Mouse (Mus musculus) ES-E14 (cell line): ENCODE measurements around the gene Fam219b. TPM values are rescaled to one million over a fixed set of nuclear protein-coding genes. Genes with fewer than 3 reads are reported as not detected.
A peak's percentile ranks its signal among the peaks of the same experiment; 100 is the strongest.

Experiments
- DNase-seq: peaks from one replicate; pipeline ENCODE4 v3.0.0-alpha.2; 2013; ENCODE audit warnings: low read depth, low spot score
- H3K27ac ChIP-seq: 2 replicates; pipeline ENCODE4 v1.5.1; 2012; ENCODE audit warnings: low read depth, mild to moderate bottlenecking, low read length, moderate library complexity, mixed read lengths; ENCODE audit not compliant: poor library complexity, insufficient read depth, severe bottlenecking
- H3K36me3 ChIP-seq: 2 replicates; pipeline ENCODE4 v1.6.1; 2012; ENCODE audit warnings: mild to moderate bottlenecking, low read length, moderate library complexity, mixed read lengths; ENCODE audit not compliant: control insufficient read depth, poor library complexity, insufficient read depth, severe bottlenecking
- H3K4me1 ChIP-seq, 2 experiments: fragments of 150-350 bp in 1 of 2; sonication (generic) in 1 of 2; 2 replicates each; pipeline ENCODE4 v1.6.1; 2012; ENCODE audit warnings: low read length in 2 of 2, mild to moderate bottlenecking in 1 of 2, mixed read lengths in 1 of 2; ENCODE audit not compliant: control insufficient read depth in 2 of 2, insufficient read depth in 2 of 2, poor library complexity in 1 of 2
- H3K4me3 ChIP-seq, 2 experiments: fragments of 150-350 bp in 1 of 2; sonication (generic) in 1 of 2; 2 replicates each; pipeline ENCODE4 v1.5.1; 2012; ENCODE audit warnings: low read length in 2 of 2, low read depth in 1 of 2, mild to moderate bottlenecking in 1 of 2, mixed read lengths in 1 of 2; ENCODE audit not compliant: insufficient read depth in 1 of 2, poor library complexity in 1 of 2, severe bottlenecking in 1 of 2
- H3K9ac ChIP-seq: 2 replicates; pipeline ENCODE4 v1.6.1; 2012; ENCODE audit warnings: low read depth, mild to moderate bottlenecking, low read length, mixed read lengths; ENCODE audit not compliant: poor library complexity, insufficient read depth, severe bottlenecking
- H3K9me3 ChIP-seq: fragments of 150-350 bp; sonication (generic); 2 replicates; pipeline ENCODE4 v1.6.1; 2012; ENCODE audit warnings: low read depth, mild to moderate bottlenecking, low read length; ENCODE audit not compliant: control insufficient read depth, insufficient read depth
- CHD2 ChIP-seq: IDR thresholded peaks from 2 replicates; pipeline ENCODE4 v1.6.1; 2014; ENCODE audit warnings: mild to moderate bottlenecking, low read depth, low read length, inconsistent platforms
- HCFC1 ChIP-seq: IDR thresholded peaks from 2 replicates; pipeline ENCODE4 v1.6.1; 2012; ENCODE audit warnings: low read length, inconsistent platforms, borderline replicate concordance; ENCODE audit not compliant: insufficient read depth
- MAFK ChIP-seq: IDR thresholded peaks from 2 replicates; pipeline ENCODE4 v1.6.1; 2014; ENCODE audit warnings: mild to moderate bottlenecking, low read depth, low read length, inconsistent platforms; ENCODE audit not compliant: insufficient read depth
- ZC3H11A ChIP-seq: IDR thresholded peaks from 2 replicates; pipeline ENCODE4 v1.6.1; 2012; ENCODE audit warnings: low read depth, mild to moderate bottlenecking, inconsistent platforms, low read length, borderline replicate concordance
- ZNF384 ChIP-seq: IDR thresholded peaks from 2 replicates; pipeline ENCODE4 v1.6.1; 2012; ENCODE audit warnings: low read depth, low read length, inconsistent platforms
- in situ Hi-C, 2 experiments: fragments of 600-800 bp; cut with MboI; formaldehyde crosslinking; loops; one replicate each; pipeline ENCODE4 v1.15.1; 2025; ENCODE audit warnings: low sequenced_read_pairs in 2 of 2, inconsistent platforms in 1 of 2; ENCODE audit not compliant: unreplicated experiment in 2 of 2
- total RNA-seq: library from RNA; depleted of rRNA; stranded (reverse); fragments of 300-350 nt; gene quantifications from 2 replicates; pipeline ENCODE4 v1.2.3, GENCODE M21; 2012; rRNA removed

The Fam219b gene
- total RNA-seq, 1 experiment, result 10.8 TPM

GRCm38 (mm10) chr9:57584991-57585390, 47.7 kb downstream of the Fam219b start:
- DNase-seq, result no peak
- TF ChIP-seq ZC3H11A (no peak), MAFK (no peak), HCFC1 (no peak), CHD2 (no peak), ZNF384 (no peak)
- Histone ChIP-seq H3K9me3 (no peaks in the 10 kb centered on the region), H3K4me1 (no peaks in the 10 kb centered on the region; a peak in 1 of 4 replicates), H3K4me3 (no peak overlapping the region), H3K27ac (no peak overlapping the region), H3K36me3 (peaks cover 12% of the 10 kb centered on the region), H3K9ac (no peak overlapping the region)
- in situ Hi-C loops, result no loop called here

GRCm38 (mm10) chr9:57589224-57590126, 52.1 kb downstream of the Fam219b start, which contains the start of gene Ulk3:
Ulk3 (plus strand) TSS chr9:57589452.
- Histone ChIP-seq H3K4me3 (peak within 1 kb of the TSS; percentile 93 to 96), H3K36me3 (peaks cover 18% of the 10 kb centered on the region; the same call in 1 of the 2 replicates), H3K9ac (peak within 1 kb of the TSS; percentile 84), H3K4me1 (peaks cover 0 to 2% of the 10 kb centered on the region in 2 experiments; a peak in 2 of 4 replicates), H3K9me3 (no peaks in the 10 kb centered on the region), H3K27ac (peak within 1 kb of the TSS; percentile 65)
- in situ Hi-C loops, result no loop called here
- peak; percentile 81 for DNase-seq
- TF ChIP-seq ZNF384 (no peak), HCFC1 (no peak), MAFK (no peak), CHD2 (no peak), ZC3H11A (no peak)

- H3K9me3 ChIP-seq, result no peaks in the 10 kb centered on the region
- no peak for TF ChIP-seq ZNF384
- TF ChIP-seq ZC3H11A, result no peak
- TF ChIP-seq CHD2, result no peak
- no peak for TF ChIP-seq MAFK
- TF ChIP-seq HCFC1, result no peak
- no peak overlapping the region for H3K9ac ChIP-seq
- DNase-seq, result no peak
- in situ Hi-C loops, result no loop called here
- H3K27ac ChIP-seq, result no peak overlapping the region
- peaks cover 0 to 2% of the 10 kb centered on the region in 2 experiments; a peak in 2 of 4 replicates for H3K4me1 ChIP-seq
- no peak overlapping the region for H3K4me3 ChIP-seq
- H3K36me3 ChIP-seq, result peaks cover 25% of the 10 kb centered on the region; the same call in 1 of the 2 replicates
These were observed 53.4 kb downstream of the Fam219b start for GRCm38 (mm10) chr9:57590726-57591125.

Other genes starting within 250 kb of the Fam219b start
- gene Ppcdc, start 97.4 kb upstream of the Fam219b start, total RNA-seq, result 41.7 and 48.5 TPM in 2 replicates
- gene Scamp5, start 69.5 kb upstream of the Fam219b start, total RNA-seq, result 50.4 and 67.3 TPM in 2 replicates
- 40.9 and 48.7 TPM in 2 replicates for gene Rpp25, start 33.5 kb upstream of the Fam219b start, total RNA-seq
- gene Cox5a, start 16.3 kb upstream of the Fam219b start, total RNA-seq, result 390 TPM in 2 replicates
- 42.3 and 45.2 TPM in 2 replicates for gene Mpi, start 15.2 kb downstream of the Fam219b start, total RNA-seq
- 51.7 and 79.6 TPM in 2 replicates for gene Scamp2, start 23.4 kb downstream of the Fam219b start, total RNA-seq
- 7.3 and 16.5 TPM in 2 replicates for gene Ulk3, start 51.9 kb downstream of the Fam219b start, total RNA-seq
- gene Cplx3, start 68.8 kb downstream of the Fam219b start, total RNA-seq, result not detected in 2 replicates
- 0.22 TPM in 1 of 2 replicates, not detected in the other for gene Lman1l, start 83.2 kb downstream of the Fam219b start, total RNA-seq
- gene Csk, start 116.1 kb downstream of the Fam219b start, total RNA-seq, result 27.1 and 32.2 TPM in 2 replicates
- gene Cyp1a2, start 146.2 kb downstream of the Fam219b start, total RNA-seq, result 0.67 and 0.69 TPM in 2 replicates
- 0.74 and 1.0 TPM in 2 replicates for gene Cyp1a1, start 150.4 kb downstream of the Fam219b start, total RNA-seq
- gene Edc3, start 171.0 kb downstream of the Fam219b start, total RNA-seq, result 10.2 TPM in 2 replicates
- gene Clk3, start 228.3 kb downstream of the Fam219b start, total RNA-seq, result 38.3 and 41.5 TPM in 2 replicates